Mouse (Mus musculus): ENCODE results near the gene Tuft1. TPM values are rescaled to one million over a fixed set of nuclear protein-coding genes. Genes with fewer than 3 reads are reported as not detected.

The Tuft1 gene
- total RNA-seq, 2 experiments from 2014 or later: 5.4 to 12.6 TPM

GRCm38 (mm10) chr3:94610581-94610980 is 48.1 kb downstream of the Tuft1 start:
- no peak for ATAC-seq (replicated peaks; ENCODE audit: low FRiP score, poor library complexity, severe bottlenecking)

GRCm38 (mm10) chr3:94609621-94610020 is 49.1 kb downstream of the Tuft1 start:
- no peak for ATAC-seq (replicated peaks; ENCODE audit: low FRiP score, poor library complexity, severe bottlenecking)

- peak; percentile 77; the same call in 1 of the 2 replicates for ATAC-seq (replicated peaks; ENCODE audit: low FRiP score, poor library complexity, severe bottlenecking)
Measured at GRCm38 (mm10) chr3:94601959-94602358, 56.7 kb downstream of the Tuft1 start.

GRCm38 (mm10) chr3:94597224-94597779 is 61.4 kb downstream of the Tuft1 start:
- ATAC-seq (replicated peaks; ENCODE audit: low FRiP score, poor library complexity, severe bottlenecking): no peak

- no peak for ATAC-seq (replicated peaks; ENCODE audit: low FRiP score, poor library complexity, severe bottlenecking)
Measured at GRCm38 (mm10) chr3:94595871-94596287, 62.8 kb downstream of the Tuft1 start.

DNA sequence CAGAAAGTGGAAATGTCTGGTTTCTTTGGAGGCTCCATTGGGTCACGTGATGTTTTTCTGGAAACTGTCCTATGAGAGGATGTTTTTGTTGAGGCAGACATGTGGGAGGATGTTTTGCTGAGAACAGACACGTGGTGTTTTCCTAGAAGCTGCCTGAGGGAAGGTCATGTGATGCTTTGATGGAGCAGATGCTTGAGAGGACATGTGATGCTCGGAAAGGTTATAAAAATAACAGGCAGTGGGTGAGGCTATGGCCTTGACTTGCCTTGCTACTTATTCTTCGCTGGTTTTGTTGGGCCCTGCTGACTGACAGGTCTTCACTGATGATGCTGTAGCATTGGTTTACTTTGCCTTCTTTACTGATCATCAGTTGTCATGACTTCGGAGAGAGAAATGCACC is 67.6 kb downstream of the Tuft1 start:
- ATAC-seq (replicated peaks; ENCODE audit: low FRiP score, poor library complexity, severe bottlenecking): no peak

DNA sequence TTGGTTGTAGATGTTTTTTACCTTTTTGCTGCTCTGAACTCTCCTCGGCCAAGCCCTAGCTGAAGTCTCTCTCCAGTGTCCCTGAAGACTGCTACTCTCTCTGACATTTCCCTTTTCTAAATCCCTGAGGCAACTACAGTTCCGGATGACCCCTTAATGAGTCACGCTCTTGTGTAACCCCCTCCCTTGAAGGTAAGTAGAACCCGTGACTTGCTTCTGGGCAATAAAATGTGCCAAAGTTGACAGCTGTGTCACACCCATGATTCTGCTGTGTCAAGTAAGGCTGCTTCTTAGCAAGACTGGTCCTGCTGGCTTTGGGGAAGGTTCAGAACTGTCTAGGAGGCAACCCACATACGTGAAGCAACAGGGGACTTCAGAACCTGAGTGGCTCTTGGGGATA is 70.7 kb downstream of the Tuft1 start:
- ATAC-seq (replicated peaks; ENCODE audit: low FRiP score, poor library complexity, severe bottlenecking): no peak

DNA sequence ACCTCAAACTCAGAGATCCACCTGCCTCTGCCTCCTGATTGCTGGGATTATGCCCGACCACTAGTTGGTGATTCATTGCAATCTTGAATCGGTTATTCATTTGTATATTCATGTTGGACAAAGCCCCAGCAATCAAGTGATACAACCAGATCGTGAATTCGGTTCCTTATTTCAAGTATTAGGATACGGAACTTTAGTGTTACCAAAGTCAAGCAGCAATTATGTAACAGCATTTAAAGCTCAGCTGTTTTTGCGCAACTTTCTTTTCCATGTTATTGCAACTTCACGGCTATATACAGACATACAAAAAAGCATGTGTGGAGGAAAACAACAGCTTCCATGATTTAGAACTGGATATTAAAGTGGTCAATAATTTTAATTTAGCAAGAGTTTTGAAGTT is 75.7 kb downstream of the Tuft1 start:
- ATAC-seq (replicated peaks; ENCODE audit: low FRiP score, poor library complexity, severe bottlenecking): no peak

GRCm38 (mm10) chr3:94582456-94582891 is 76.2 kb downstream of the Tuft1 start, which contains the start of gene Snx27:
Gene Snx27, minus strand, starts transcription at chr3:94582716.
- ATAC-seq (replicated peaks; ENCODE audit: low FRiP score, poor library complexity, severe bottlenecking): peak; percentile 91

- ATAC-seq (replicated peaks; ENCODE audit: low FRiP score, poor library complexity, severe bottlenecking): peak; percentile 59; the same call in 1 of the 2 replicates
Measured at GRCm38 (mm10) chr3:94581793-94582455, 76.7 kb downstream of the Tuft1 start.

GRCm38 (mm10) chr3:94581138-94581780 is 77.4 kb downstream of the Tuft1 start:
- ATAC-seq (replicated peaks; ENCODE audit: low FRiP score, poor library complexity, severe bottlenecking): no peak

DNA sequence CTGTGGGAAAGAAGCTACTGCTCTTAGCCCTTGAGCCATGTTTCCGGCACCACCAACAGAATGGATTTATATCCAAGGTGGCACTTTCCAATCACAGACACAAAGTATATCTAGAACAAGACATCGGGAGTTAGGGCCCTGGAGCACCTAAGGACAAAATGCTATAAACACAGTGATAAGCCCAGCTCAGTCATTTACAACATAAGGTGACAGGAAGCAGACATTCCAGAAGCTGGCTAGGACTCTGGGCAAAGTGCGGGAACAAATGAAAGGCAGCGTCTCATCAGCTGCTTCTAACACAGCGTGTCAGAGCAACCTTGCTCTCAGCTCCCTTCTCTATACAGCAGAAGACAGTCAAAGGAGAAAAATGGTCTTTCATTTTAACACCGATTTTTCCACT is 84.2 kb downstream of the Tuft1 start:
- no peak for ATAC-seq (replicated peaks; ENCODE audit: low FRiP score, poor library complexity, severe bottlenecking)

DNA sequence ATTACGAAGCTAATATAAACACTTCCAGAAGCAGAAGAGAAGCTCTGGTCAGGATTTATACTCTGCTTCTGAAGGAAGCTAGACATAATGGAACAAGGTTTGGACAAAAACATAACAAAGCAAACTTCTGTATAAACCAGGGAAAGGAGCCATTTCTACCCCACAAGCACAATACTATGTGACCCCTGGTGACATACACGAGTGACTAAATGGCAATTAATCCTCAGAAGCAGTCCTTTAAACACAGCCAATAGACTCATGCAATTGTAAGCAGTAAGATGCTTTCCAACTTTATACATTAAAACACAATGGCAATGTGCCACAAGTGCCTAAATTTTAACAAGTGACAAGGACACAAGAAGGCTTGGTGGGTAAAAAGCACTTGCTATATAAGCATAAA is 91.4 kb downstream of the Tuft1 start:
- ATAC-seq (replicated peaks; ENCODE audit: low FRiP score, poor library complexity, severe bottlenecking): no peak

GRCm38 (mm10) chr3:94565557-94565956 is 93.1 kb downstream of the Tuft1 start:
- ATAC-seq (replicated peaks; ENCODE audit: low FRiP score, poor library complexity, severe bottlenecking): no peak

DNA sequence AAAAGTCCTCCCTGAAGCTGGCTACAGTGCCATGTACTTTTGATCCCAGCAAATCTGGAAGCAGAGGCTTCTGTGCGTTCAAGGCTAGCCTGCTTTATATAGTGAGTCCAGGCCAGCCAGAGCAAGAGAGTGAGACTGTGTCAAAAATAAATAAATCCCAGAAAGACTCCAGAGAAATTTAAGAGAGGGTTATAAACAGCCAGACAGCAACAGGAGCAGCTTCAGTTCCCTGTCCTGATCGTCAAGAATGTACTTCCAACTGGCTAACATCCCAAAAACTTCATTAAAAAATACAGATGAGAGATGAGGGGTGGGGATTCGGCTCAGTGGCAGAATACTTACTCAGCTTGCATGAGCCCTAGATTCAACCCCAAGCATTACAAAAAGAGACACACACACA is 93.5 kb downstream of the Tuft1 start:
- no peak for ATAC-seq (replicated peaks; ENCODE audit: low FRiP score, poor library complexity, severe bottlenecking)

DNA sequence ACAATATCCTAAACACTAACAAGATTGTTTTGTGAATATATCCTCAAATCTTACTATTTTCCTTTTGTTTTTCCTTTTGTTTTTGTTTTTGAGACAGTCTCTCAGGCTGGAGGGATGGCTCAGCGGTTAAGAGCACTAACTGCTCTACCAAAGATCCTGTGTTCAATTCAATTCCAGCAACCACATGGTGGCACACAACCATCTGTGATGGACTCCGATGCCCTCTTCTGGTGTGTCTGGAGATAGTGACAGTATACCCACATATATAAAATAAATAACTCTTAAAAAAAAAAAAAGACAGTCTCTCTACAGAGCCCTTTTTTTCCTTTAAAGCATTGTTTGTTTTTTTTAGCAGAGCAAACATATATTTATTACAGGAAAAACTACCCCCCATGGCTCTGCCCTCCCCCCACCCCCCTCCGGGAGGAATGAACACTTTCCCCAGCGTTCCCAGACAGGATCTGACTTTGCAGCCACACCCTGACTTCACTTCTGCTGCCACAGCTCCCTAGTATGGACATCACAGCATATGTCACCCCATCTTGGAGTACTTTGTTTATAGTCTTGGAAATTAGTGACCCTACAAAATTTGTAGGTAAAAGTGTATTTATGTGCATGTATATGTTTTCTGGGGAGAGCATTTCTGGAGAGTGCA is 94.2 kb downstream of the Tuft1 start:
- no peak for ATAC-seq (replicated peaks; ENCODE audit: low FRiP score, poor library complexity, severe bottlenecking)

DNA sequence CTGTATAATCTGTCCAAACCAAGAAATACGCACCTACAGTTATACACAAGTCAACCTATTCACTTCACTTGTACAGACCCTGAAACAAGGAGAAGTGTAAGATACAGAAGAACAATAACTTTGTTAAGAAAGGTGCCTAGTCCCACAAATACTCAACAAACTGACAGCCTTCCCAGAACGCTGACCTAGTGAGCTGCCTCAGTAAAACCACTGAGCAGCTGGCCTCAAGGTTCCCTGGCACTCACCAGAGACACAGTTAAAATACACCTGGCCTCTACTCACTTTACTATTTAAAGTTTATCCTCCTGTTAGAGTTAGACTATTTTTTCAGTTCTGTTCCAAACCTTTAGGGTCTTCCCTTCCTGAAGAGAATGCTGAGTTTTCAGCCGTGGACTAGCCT is 95.5 kb downstream of the Tuft1 start:
- no peak for ATAC-seq (replicated peaks; ENCODE audit: low FRiP score, poor library complexity, severe bottlenecking)

Data from erythroid progenitor cell, adult 5-6 weeks (primary cell).